Mouse (Mus musculus) megakaryocyte, embryonic 14.5 days (primary cell): ENCODE data around the gene Pfas.

Experiments
- FLI1 ChIP-seq: IDR thresholded peaks from 2 replicates; pipeline ENCODE4 v1.6.1; 2012; ENCODE audit warnings: low read length, inconsistent platforms, mixed read lengths
- GATA1 ChIP-seq: IDR thresholded peaks from 3 replicates; pipeline ENCODE4 v1.6.1; 2012; ENCODE audit warnings: mixed read lengths, low read length, inconsistent platforms, borderline replicate concordance

- TF ChIP-seq GATA1 (no peak), FLI1 (no peak)
Observed at GRCm38 (mm10) chr11:69035849-69036248, 27.6 kb upstream of the Pfas start.
